In the genomic region with DNA sequence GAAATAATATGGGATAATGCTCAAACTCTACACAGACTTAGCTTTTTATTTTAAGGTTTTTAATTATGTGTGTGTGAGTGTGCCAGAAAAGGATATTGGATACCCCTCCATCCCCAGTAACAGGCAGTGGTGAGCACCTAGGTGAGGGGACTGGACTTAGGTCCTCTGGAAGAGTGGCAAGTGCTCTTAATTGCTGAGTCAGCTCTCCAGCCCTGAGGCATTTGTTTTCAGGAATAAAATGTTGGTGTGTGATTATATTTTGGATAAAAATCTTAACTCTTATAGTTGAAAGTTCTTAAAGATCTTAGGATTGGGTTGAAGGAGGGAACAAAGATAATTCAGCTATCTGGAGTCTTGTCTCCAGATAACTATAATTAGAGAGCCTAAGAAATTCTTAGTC, we compare ENCODE assay signal across 29 mouse cellular contexts.
"Had no signal": no experiment of that assay in that cellular context is flagged by ENCODE, and none has a peak within 500 bp of the region (broad histone marks: within the 10 kb centered on the region; RNA-seq: fewer than 3 reads in every experiment).

No protein-coding gene starts in this region.

- H3K9me3 ChIP-seq: limb, embryonic 10.5 days; limb, embryonic 12.5 days; limb, embryonic 13.5 days; limb, embryonic 15.5 days; liver, embryonic 12.5 days; liver, embryonic 13.5 days; liver, embryonic 15.5 days; lung, embryonic 15.5 days; megakaryocyte, embryonic 14.5 days; midbrain, embryonic 10.5 days; midbrain, embryonic 12.5 days; midbrain, embryonic 13.5 days; midbrain, embryonic 15.5 days; neural tube, embryonic 12.5 days had no signal

- ATAC-seq: lung, postnatal 0 days; midbrain, embryonic 13.5 days; midbrain, embryonic 15.5 days; midbrain, embryonic 16.5 days had no signal

- H3K4me3 ChIP-seq: limb, embryonic 10.5 days; limb, embryonic 12.5 days; limb, embryonic 13.5 days; limb, embryonic 15.5 days; liver, embryonic 12.5 days; liver, embryonic 13.5 days; liver, embryonic 15.5 days; lung, embryonic 15.5 days; megakaryocyte, embryonic 14.5 days; midbrain, embryonic 10.5 days; midbrain, embryonic 12.5 days; midbrain, embryonic 13.5 days; midbrain, embryonic 15.5 days; myocyte; neural tube, embryonic 12.5 days had no signal

- H3K27me3 ChIP-seq: limb, embryonic 12.5 days; limb, embryonic 13.5 days; limb, embryonic 15.5 days; liver, embryonic 12.5 days; liver, embryonic 13.5 days; liver, embryonic 15.5 days; lung, embryonic 15.5 days; megakaryocyte, embryonic 14.5 days; midbrain, embryonic 12.5 days; midbrain, embryonic 13.5 days; midbrain, embryonic 15.5 days; neural tube, embryonic 12.5 days had no signal

- H3K27ac ChIP-seq: limb, embryonic 10.5 days; limb, embryonic 12.5 days; limb, embryonic 13.5 days; limb, embryonic 15.5 days; liver, embryonic 12.5 days; liver, embryonic 13.5 days; liver, embryonic 14.5 days; liver, embryonic 15.5 days; lung, embryonic 15.5 days; macrophage; midbrain, embryonic 10.5 days; midbrain, embryonic 12.5 days; midbrain, embryonic 13.5 days; midbrain, embryonic 15.5 days; neural tube, embryonic 12.5 days had no signal

- H3K36me3 ChIP-seq: midbrain, embryonic 15.5 days had no signal

- H3K9ac ChIP-seq: limb, embryonic 12.5 days; limb, embryonic 13.5 days; limb, embryonic 15.5 days; liver, embryonic 12.5 days; liver, embryonic 13.5 days; liver, embryonic 14.5 days; liver, embryonic 15.5 days; liver, postnatal 0 days; lung, embryonic 14.5 days; lung, embryonic 15.5 days; midbrain, embryonic 12.5 days; midbrain, embryonic 13.5 days; midbrain, embryonic 15.5 days; neural tube, embryonic 12.5 days had no signal

- H3K4me2 ChIP-seq: limb, embryonic 12.5 days; limb, embryonic 13.5 days; limb, embryonic 15.5 days; liver, embryonic 11.5 days; liver, embryonic 12.5 days; liver, embryonic 13.5 days; liver, embryonic 15.5 days; lung, embryonic 14.5 days; lung, embryonic 15.5 days; midbrain, embryonic 11.5 days; midbrain, embryonic 12.5 days; midbrain, embryonic 13.5 days; midbrain, embryonic 15.5 days; neural tube, embryonic 12.5 days had no signal

- DNase-seq: left cerebral cortex, postnatal 4 days; liver; liver, postnatal 0 days; lung, adult 18-20 months; lung, adult 2 months; lung, postnatal 14 days; midbrain, embryonic 14.5 days had no signal

- H3K4me1 ChIP-seq: limb, embryonic 10.5 days; limb, embryonic 12.5 days; limb, embryonic 13.5 days; limb, embryonic 15.5 days; liver, embryonic 12.5 days; liver, embryonic 13.5 days; liver, embryonic 15.5 days; lung, embryonic 15.5 days; midbrain, embryonic 10.5 days; midbrain, embryonic 12.5 days; midbrain, embryonic 13.5 days; midbrain, embryonic 15.5 days; neural tube, embryonic 12.5 days had no signal
